Mouse (Mus musculus): ENCODE data around the gene Cebpa. TPM values are rescaled to one million over a fixed set of nuclear protein-coding genes. Genes with fewer than 3 reads are reported as not detected.

Gene Cebpa
- total and polyA plus RNA-seq, 3 experiments, result 0.02 TPM; not detected in 2

- ATAC-seq (ENCODE audit: extremely low read depth, insufficient number of reproducible peaks, low FRiP score, poor library complexity, severe bottlenecking), result no peak
These were observed 38.4 kb downstream of the Cebpa start for GRCm38 (mm10) chr7:35157512-35157911.

DNA sequence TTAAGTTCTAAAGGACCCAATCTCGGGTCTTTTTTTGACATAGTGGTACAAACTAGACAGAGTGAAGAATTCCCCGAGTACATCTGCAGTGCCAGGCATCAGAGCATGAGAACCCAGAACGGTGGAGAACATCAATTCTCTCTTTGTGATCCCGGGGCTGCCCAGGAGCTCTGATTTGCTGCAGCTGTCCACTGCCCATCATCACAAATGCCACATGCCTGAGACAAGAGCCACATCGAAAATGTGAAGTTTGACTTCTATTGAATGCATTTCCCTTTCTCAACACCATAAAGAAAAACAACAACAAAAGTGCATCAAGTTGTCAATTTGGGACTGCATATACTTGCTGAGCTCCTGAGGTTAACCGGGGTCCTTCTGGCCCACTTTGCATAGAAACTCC is 43.4 kb downstream of the Cebpa start:
- H3K9me3 ChIP-seq (replicated peaks), result no peaks in the 10 kb centered on the region
- H3K4me1 ChIP-seq (ENCODE audit: insufficient read depth, low read depth, low read length), result peaks cover 3% of the 10 kb centered on the region; the same call in 1 of the 2 replicates
- no peak for ATAC-seq (ENCODE audit: extremely low read depth, insufficient number of reproducible peaks, low FRiP score, poor library complexity, severe bottlenecking)
- H3K4me3 ChIP-seq (ENCODE audit: low read depth, low read length), result no peak overlapping the region
- peaks cover 14% of the 10 kb centered on the region; the same call in 1 of the 2 replicates for H3K27me3 ChIP-seq (ENCODE audit: insufficient read depth, low read length)
- no peak for TF ChIP-seq TAL1 (conservative IDR thresholded peaks at IDR 0.05; ENCODE audit: low read depth, low read length)
- no peak for TF ChIP-seq CTCF (IDR thresholded peaks at IDR 0.05; ENCODE audit: low read depth, low read length)
- TF ChIP-seq GATA1 (IDR thresholded peaks at IDR 0.05; ENCODE audit: borderline replicate concordance, low read length), result no peak
- TF ChIP-seq GATA2 (IDR thresholded peaks at IDR 0.05; ENCODE audit: borderline replicate concordance, low read depth, low read length), result no peak
- TF ChIP-seq POLR2AphosphoS5 (IDR thresholded peaks at IDR 0.05; ENCODE audit: insufficient replicate concordance, low read depth, low read length), result no peak
- DNase-seq (ENCODE audit: low spot score), result no peak
- H3K36me3 ChIP-seq (replicated peaks), result no peaks in the 10 kb centered on the region

More at GRCm38 (mm10) chr7:35157512-35157911, 38.4 kb downstream of the Cebpa start:
- H3K4me1 ChIP-seq (ENCODE audit: insufficient read depth, low read depth, low read length), result peaks cover 14% of the 10 kb centered on the region
- peaks cover 8% of the 10 kb centered on the region; the same call in 1 of the 2 replicates for H3K27me3 ChIP-seq (ENCODE audit: insufficient read depth, low read length)
- DNase-seq (ENCODE audit: low spot score), result no peak
- no peaks in the 10 kb centered on the region for H3K9me3 ChIP-seq (replicated peaks)
- TF ChIP-seq GATA2 (IDR thresholded peaks at IDR 0.05; ENCODE audit: borderline replicate concordance, low read depth, low read length) (no peak), TAL1 (conservative IDR thresholded peaks at IDR 0.05; ENCODE audit: low read depth, low read length) (no peak), POLR2AphosphoS5 (IDR thresholded peaks at IDR 0.05; ENCODE audit: insufficient replicate concordance, low read depth, low read length) (no peak), CTCF (IDR thresholded peaks at IDR 0.05; ENCODE audit: low read depth, low read length) (no peak), GATA1 (IDR thresholded peaks at IDR 0.05; ENCODE audit: borderline replicate concordance, low read length) (no peak)
- H3K4me3 ChIP-seq (ENCODE audit: low read depth, low read length), result no peak overlapping the region
- no peaks in the 10 kb centered on the region for H3K36me3 ChIP-seq (replicated peaks)

DNA sequence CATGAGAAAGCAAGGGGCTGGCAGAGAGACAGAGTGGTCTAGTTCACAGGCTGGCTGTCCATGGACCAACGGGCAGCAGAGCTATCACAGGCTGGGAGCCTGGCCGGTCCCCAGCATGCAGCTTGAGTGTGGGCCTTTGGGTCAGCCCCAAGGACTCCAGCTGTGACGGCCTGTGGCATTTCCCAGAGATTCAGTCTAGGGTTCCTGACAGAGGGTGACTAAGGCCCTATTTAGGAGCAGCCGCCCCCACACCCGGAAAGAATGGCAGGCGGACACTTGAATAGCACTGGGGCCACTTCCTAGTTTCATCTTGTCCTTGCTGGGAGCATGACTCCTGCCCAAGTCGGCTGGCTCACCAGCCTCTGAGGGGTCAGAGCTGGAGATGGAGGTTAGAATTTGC is 44.5 kb downstream of the Cebpa start:
- Histone ChIP-seq H3K4me1 (ENCODE audit: insufficient read depth, low read depth, low read length) (no peaks in the 10 kb centered on the region), H3K27me3 (ENCODE audit: insufficient read depth, low read length) (peaks cover 12% of the 10 kb centered on the region; the same call in 1 of the 2 replicates), H3K9me3 (replicated peaks) (no peaks in the 10 kb centered on the region), H3K36me3 (replicated peaks) (no peaks in the 10 kb centered on the region), H3K4me3 (ENCODE audit: low read depth, low read length) (no peak overlapping the region)
- DNase-seq (ENCODE audit: low spot score) (no peak), ATAC-seq (ENCODE audit: extremely low read depth, insufficient number of reproducible peaks, low FRiP score, poor library complexity, severe bottlenecking) (no peak)
- TF ChIP-seq CTCF (IDR thresholded peaks at IDR 0.05; ENCODE audit: low read depth, low read length) (no peak), TAL1 (conservative IDR thresholded peaks at IDR 0.05; ENCODE audit: low read depth, low read length) (no peak), GATA1 (IDR thresholded peaks at IDR 0.05; ENCODE audit: borderline replicate concordance, low read length) (no peak), POLR2AphosphoS5 (IDR thresholded peaks at IDR 0.05; ENCODE audit: insufficient replicate concordance, low read depth, low read length) (no peak), GATA2 (IDR thresholded peaks at IDR 0.05; ENCODE audit: borderline replicate concordance, low read depth, low read length) (no peak)

GRCm38 (mm10) chr7:35164131-35164530 is 45.0 kb downstream of the Cebpa start:
- Histone ChIP-seq H3K4me1 (ENCODE audit: insufficient read depth, low read depth, low read length) (no peaks in the 10 kb centered on the region), H3K27me3 (ENCODE audit: insufficient read depth, low read length) (peaks cover 13% of the 10 kb centered on the region; the same call in 1 of the 2 replicates), H3K9me3 (replicated peaks) (no peaks in the 10 kb centered on the region), H3K36me3 (replicated peaks) (no peaks in the 10 kb centered on the region), H3K4me3 (ENCODE audit: low read depth, low read length) (no peak overlapping the region)
- ATAC-seq (ENCODE audit: extremely low read depth, insufficient number of reproducible peaks, low FRiP score, poor library complexity, severe bottlenecking) (no peak), DNase-seq (ENCODE audit: low spot score) (no peak)
- TF ChIP-seq GATA1 (IDR thresholded peaks at IDR 0.05; ENCODE audit: borderline replicate concordance, low read length) (no peak), CTCF (IDR thresholded peaks at IDR 0.05; ENCODE audit: low read depth, low read length) (no peak), TAL1 (conservative IDR thresholded peaks at IDR 0.05; ENCODE audit: low read depth, low read length) (no peak), POLR2AphosphoS5 (IDR thresholded peaks at IDR 0.05; ENCODE audit: insufficient replicate concordance, low read depth, low read length) (no peak), GATA2 (IDR thresholded peaks at IDR 0.05; ENCODE audit: borderline replicate concordance, low read depth, low read length) (no peak)

GRCm38 (mm10) chr7:35166988-35167387 is 47.9 kb downstream of the Cebpa start:
- no peak overlapping the region for H3K4me3 ChIP-seq (ENCODE audit: low read depth, low read length)
- peaks cover 4% of the 10 kb centered on the region; the same call in 1 of the 2 replicates for H3K4me1 ChIP-seq (ENCODE audit: insufficient read depth, low read depth, low read length)
- no peak for ATAC-seq (ENCODE audit: extremely low read depth, insufficient number of reproducible peaks, low FRiP score, poor library complexity, severe bottlenecking)
- H3K9me3 ChIP-seq (replicated peaks), result no peaks in the 10 kb centered on the region
- H3K27me3 ChIP-seq (ENCODE audit: insufficient read depth, low read length), result peaks cover 17% of the 10 kb centered on the region; the same call in 1 of the 2 replicates
- no peak for DNase-seq (ENCODE audit: low spot score)
- TF ChIP-seq POLR2AphosphoS5 (IDR thresholded peaks at IDR 0.05; ENCODE audit: insufficient replicate concordance, low read depth, low read length), result no peak
- no peak for TF ChIP-seq CTCF (IDR thresholded peaks at IDR 0.05; ENCODE audit: low read depth, low read length)
- TF ChIP-seq TAL1 (conservative IDR thresholded peaks at IDR 0.05; ENCODE audit: low read depth, low read length), result no peak
- no peak for TF ChIP-seq GATA2 (IDR thresholded peaks at IDR 0.05; ENCODE audit: borderline replicate concordance, low read depth, low read length)
- no peak for TF ChIP-seq GATA1 (IDR thresholded peaks at IDR 0.05; ENCODE audit: borderline replicate concordance, low read length)
- no peaks in the 10 kb centered on the region for H3K36me3 ChIP-seq (replicated peaks)

DNA sequence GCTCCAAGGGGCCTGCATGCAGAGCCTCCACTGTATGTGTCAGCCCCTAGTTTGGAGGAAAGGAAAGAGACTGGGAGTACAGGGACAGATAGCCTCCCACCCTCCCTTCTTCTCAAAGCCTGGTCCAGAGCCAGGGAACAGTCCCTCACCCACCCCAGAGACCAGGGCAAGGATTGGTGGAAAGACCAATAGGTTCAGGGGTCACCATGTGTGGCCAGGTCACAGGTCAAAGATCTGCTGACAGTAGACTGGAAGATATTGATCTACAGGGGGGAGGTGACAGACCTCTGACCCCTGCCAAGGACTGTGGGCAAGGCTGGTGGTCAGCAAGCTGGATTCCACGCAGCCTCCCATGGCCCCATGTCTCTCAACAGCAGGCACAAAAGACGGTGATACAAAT is 48.8 kb downstream of the Cebpa start:
- Histone ChIP-seq H3K27me3 (ENCODE audit: insufficient read depth, low read length) (peaks cover 17% of the 10 kb centered on the region; the same call in 1 of the 2 replicates), H3K36me3 (replicated peaks) (no peaks in the 10 kb centered on the region), H3K4me3 (ENCODE audit: low read depth, low read length) (no peak overlapping the region), H3K9me3 (replicated peaks) (no peaks in the 10 kb centered on the region), H3K4me1 (ENCODE audit: insufficient read depth, low read depth, low read length) (peaks cover 4% of the 10 kb centered on the region; the same call in 1 of the 2 replicates)
- TF ChIP-seq GATA2 (IDR thresholded peaks at IDR 0.05; ENCODE audit: borderline replicate concordance, low read depth, low read length) (no peak), POLR2AphosphoS5 (IDR thresholded peaks at IDR 0.05; ENCODE audit: insufficient replicate concordance, low read depth, low read length) (no peak), GATA1 (IDR thresholded peaks at IDR 0.05; ENCODE audit: borderline replicate concordance, low read length) (no peak)
- DNase-seq (ENCODE audit: low spot score) (no peak), ATAC-seq (ENCODE audit: extremely low read depth, insufficient number of reproducible peaks, low FRiP score, poor library complexity, severe bottlenecking) (no peak)

All from G1E (cell line).